Comparison of ENCODE assay signal across 8 mouse cellular contexts in genomic region chr13:60178416-60178815, GRCm38 (mm10). TPM values are rescaled to one million over a fixed set of nuclear protein-coding genes. Genes with fewer than 3 reads are reported as not detected.
DNase-seq lines count a peak whose midpoint lies in the region; ATAC-seq and TF ChIP-seq lines count a peak whose summit lies in the region.

No protein-coding gene starts in this region.

- H3K27ac ChIP-seq in ES-Bruce4 (ENCODE audit: insufficient read depth, low read length): no peak overlapping the region
- peak overlapping the region; percentile 31; the same call in 1 of the 2 replicates for H3K27ac ChIP-seq in forebrain, embryonic 14.5 days (ENCODE audit: low read depth, low read length)
- H3K27ac ChIP-seq in heart, postnatal 0 days (ENCODE audit: low read depth): peak overlapping the region; percentile 96
- H3K27ac ChIP-seq in liver, embryonic 13.5 days: no peak overlapping the region
- H3K27ac ChIP-seq in neural tube, embryonic 12.5 days: 0 out of 2 replicates have a peak overlapping the region, but pooled peaks have one; percentile 97

- WGBS in forebrain, embryonic 14.5 days: under 1% methylated on average over 15 of the region's 15 CpGs
- under 1% methylated on average over 15 of the region's 15 CpGs for WGBS in heart, postnatal 0 days
- WGBS in liver, embryonic 13.5 days (ENCODE audit: insufficient replicate concordance): under 1% methylated on average over 15 of the region's 15 CpGs
- under 1% methylated on average over 15 of the region's 15 CpGs for WGBS in neural tube, embryonic 12.5 days

- H3K9ac ChIP-seq in ES-Bruce4 (ENCODE audit: low read depth, poor library complexity, severe bottlenecking): no peak overlapping the region
- H3K9ac ChIP-seq in forebrain, embryonic 14.5 days (ENCODE audit: low read length): peak overlapping the region; percentile 29; the same call in 1 of the 2 replicates
- H3K9ac ChIP-seq in heart, postnatal 0 days (replicated peaks; ENCODE audit: low read depth, low read length): peak overlapping the region; percentile 92
- no peak overlapping the region for H3K9ac ChIP-seq in liver, embryonic 13.5 days
- H3K9ac ChIP-seq in neural tube, embryonic 12.5 days: no peak overlapping the region; the same call in 1 of the 2 replicates

- peak; percentile 65 for ATAC-seq in cerebellum, adult (ENCODE audit: insufficient number of reproducible peaks, low FRiP score, low TSS enrichment)
- 0 out of 2 replicates have a peak, but pooled peaks have one; percentile 6 for ATAC-seq in forebrain, embryonic 14.5 days
- peak; percentile 18; the same call in 1 of the 2 replicates for ATAC-seq in heart, postnatal 0 days (ENCODE audit: insufficient read depth, low read depth)
- ATAC-seq in liver, embryonic 13.5 days (ENCODE audit: low read depth): no peak
- ATAC-seq in neural tube, embryonic 12.5 days (ENCODE audit: low FRiP score, low read depth): no peak

- peak overlapping the region; percentile 22; the same call in 1 of the 2 replicates for H3K4me3 ChIP-seq in ES-Bruce4 (ENCODE audit: low read depth, low read length)
- peak overlapping the region; percentile 81 for H3K4me3 ChIP-seq in forebrain, embryonic 14.5 days (ENCODE audit: low read depth, low read length)
- H3K4me3 ChIP-seq in heart, postnatal 0 days (ENCODE audit: low read depth, low read length): peak overlapping the region; percentile 86
- peak overlapping the region; percentile 58 for H3K4me3 ChIP-seq in liver, embryonic 13.5 days (replicated peaks)
- peak overlapping the region; percentile 91; the same call in 1 of the 2 replicates for H3K4me3 ChIP-seq in neural tube, embryonic 12.5 days

- H3K4me2 ChIP-seq in forebrain, embryonic 14.5 days (ENCODE audit: low read length): peak overlapping the region; percentile 90
- H3K4me2 ChIP-seq in heart, postnatal 0 days (ENCODE audit: low read depth, low read length): peak overlapping the region; percentile 94
- peak overlapping the region; percentile 70 for H3K4me2 ChIP-seq in liver, embryonic 13.5 days
- H3K4me2 ChIP-seq in neural tube, embryonic 12.5 days (replicated peaks): peak overlapping the region; percentile 81

- H3K4me1 ChIP-seq in ES-Bruce4 (ENCODE audit: control insufficient read depth, insufficient read depth, low read length): no peaks in the 10 kb centered on the region
- peaks cover 9% of the 10 kb centered on the region for H3K4me1 ChIP-seq in forebrain, embryonic 14.5 days (ENCODE audit: control insufficient read depth, insufficient read depth, low read length)
- H3K4me1 ChIP-seq in heart, postnatal 0 days (ENCODE audit: control insufficient read depth, insufficient read depth): peaks cover 8% of the 10 kb centered on the region; the same call in 1 of the 2 replicates
- peaks cover 16% of the 10 kb centered on the region for H3K4me1 ChIP-seq in liver, embryonic 13.5 days (replicated peaks)
- peaks cover 7% of the 10 kb centered on the region for H3K4me1 ChIP-seq in neural tube, embryonic 12.5 days

- no peaks in the 10 kb centered on the region for H3K36me3 ChIP-seq in ES-Bruce4 (ENCODE audit: control insufficient read depth, insufficient read depth, low read length, poor library complexity, severe bottlenecking)
- H3K36me3 ChIP-seq in forebrain, embryonic 14.5 days (ENCODE audit: control insufficient read depth, insufficient read depth, low read length): no peaks in the 10 kb centered on the region
- no peaks in the 10 kb centered on the region for H3K36me3 ChIP-seq in heart, postnatal 0 days (replicated peaks; ENCODE audit: control insufficient read depth, insufficient read depth, low read length)
- H3K36me3 ChIP-seq in liver, embryonic 13.5 days: no peaks in the 10 kb centered on the region
- peaks cover 6% of the 10 kb centered on the region; the same call in 1 of the 2 replicates for H3K36me3 ChIP-seq in neural tube, embryonic 12.5 days

- H3K9me3 ChIP-seq in ES-Bruce4 (replicated peaks; ENCODE audit: control insufficient read depth, insufficient read depth, low read length, poor library complexity, severe bottlenecking): no peaks in the 10 kb centered on the region
- H3K9me3 ChIP-seq in forebrain, embryonic 14.5 days (replicated peaks; ENCODE audit: control insufficient read depth, low read length): no peaks in the 10 kb centered on the region
- H3K9me3 ChIP-seq in heart, postnatal 0 days (replicated peaks; ENCODE audit: control insufficient read depth, low read length): no peaks in the 10 kb centered on the region
- H3K9me3 ChIP-seq in liver, embryonic 13.5 days (replicated peaks): no peaks in the 10 kb centered on the region
- no peaks in the 10 kb centered on the region for H3K9me3 ChIP-seq in neural tube, embryonic 12.5 days

- no peak for TF ChIP-seq EP300 in ES-Bruce4 (IDR thresholded peaks at IDR 0.05; ENCODE audit: insufficient read depth, low read depth, low read length)
- no peak for TF ChIP-seq EP300 in heart, postnatal 0 days (IDR thresholded peaks at IDR 0.05; ENCODE audit: low read depth)

- no peak for TF ChIP-seq POLR2A in ES-Bruce4 (IDR thresholded peaks at IDR 0.05; ENCODE audit: insufficient read depth, low read length)

- TF ChIP-seq CTCF in ES-Bruce4 (IDR thresholded peaks at IDR 0.05; ENCODE audit: low read depth, low read length): peak; percentile 83
- TF ChIP-seq CTCF in heart, postnatal 0 days (IDR thresholded peaks at IDR 0.05; ENCODE audit: low read depth): peak; percentile 98

- H3K27me3 ChIP-seq in ES-Bruce4 (ENCODE audit: control insufficient read depth, insufficient read depth, low read length, poor library complexity, severe bottlenecking): no peaks in the 10 kb centered on the region
- H3K27me3 ChIP-seq in forebrain, embryonic 14.5 days (replicated peaks; ENCODE audit: control insufficient read depth, insufficient read depth, low read length): no peaks in the 10 kb centered on the region
- no peaks in the 10 kb centered on the region for H3K27me3 ChIP-seq in heart, postnatal 0 days (ENCODE audit: control insufficient read depth, insufficient read depth, low read length)
- peaks cover 58% of the 10 kb centered on the region for H3K27me3 ChIP-seq in liver, embryonic 13.5 days
- H3K27me3 ChIP-seq in neural tube, embryonic 12.5 days (replicated peaks): no peaks in the 10 kb centered on the region

- peak; percentile 94 for DNase-seq in forebrain, embryonic 14.5 days (ENCODE audit: low spot score)
- DNase-seq in heart, postnatal 0 days (ENCODE audit: low spot score): peak; percentile 92
- DNase-seq in kidney, postnatal 36 days: peak; percentile 96 to 98
- DNase-seq in liver, embryonic 13.5 days: peak; percentile 41
- peak; percentile 97 for DNase-seq in testis, postnatal 10 days (ENCODE audit: low spot score)

RNA-seq across cellular contexts. Expression of gene Gas1, which starts 1.3 kb away (rescaled TPM):
- polyA plus RNA-seq in ES-Bruce4 (2011; ENCODE audit: insufficient read depth, insufficient read length, low read depth, missing spikeins): 2.6 and 3.5 TPM in 2 replicates
- 30.5 and 40.6 TPM in 2 replicates for polyA plus RNA-seq in forebrain, embryonic 14.5 days (2014; fragmentation: Nextera tagmentation; extraction: Ambion mirVana)
- total RNA-seq in heart, postnatal 0 days (2014; rRNA removed; ENCODE audit: low replicate concordance): 85.9 and 116 TPM in 2 replicates
- polyA plus RNA-seq in heart, postnatal 0 days (2015; fragmentation: Nextera tagmentation; extraction: Ambion mirVana): 20.3 and 24.9 TPM in 2 replicates
- polyA plus RNA-seq in liver, embryonic 13.5 days (2015; fragmentation: Nextera tagmentation; extraction: Ambion mirVana): 2.8 and 4.1 TPM in 2 replicates
- polyA plus RNA-seq in neural tube, embryonic 12.5 days (2016; fragmentation: Nextera tagmentation; extraction: Ambion mirVana): 153 and 168 TPM in 2 replicates

Comparison
In these comparisons a context has a peak if more than half of its experiments do, and no peak if none do; other contexts are left out.
1. H3K27ac ChIP-seq: peak in forebrain, embryonic 14.5 days (single experiment), heart, postnatal 0 days (single experiment) and neural tube, embryonic 12.5 days (single experiment); none in ES-Bruce4 (single experiment) and liver, embryonic 13.5 days (single experiment).
2. H3K4me3 ChIP-seq: peak in every context shown above with its lines; median percentile 91 in neural tube, embryonic 12.5 days; 86 in heart, postnatal 0 days; 81 in forebrain, embryonic 14.5 days; 58 in liver, embryonic 13.5 days; 22 in ES-Bruce4.
3. H3K9ac ChIP-seq: peak in forebrain, embryonic 14.5 days (single experiment) and heart, postnatal 0 days (single experiment); none in ES-Bruce4 (single experiment), liver, embryonic 13.5 days (single experiment) and neural tube, embryonic 12.5 days (single experiment).
4. ATAC-seq: peak in cerebellum, adult (single experiment), forebrain, embryonic 14.5 days (single experiment) and heart, postnatal 0 days (single experiment); none in liver, embryonic 13.5 days (single experiment) and neural tube, embryonic 12.5 days (single experiment).
5. DNase-seq: peak in every context shown above with its lines; median percentile 97 in kidney, postnatal 36 days; 97 in testis, postnatal 10 days; 94 in forebrain, embryonic 14.5 days; 92 in heart, postnatal 0 days; 41 in liver, embryonic 13.5 days.
6. Peak in every context shown above with its lines, with median percentiles within 50 percentile points of each other: H3K4me2 ChIP-seq.